Mouse (Mus musculus) neural tube, embryonic 15.5 days (tissue): ENCODE data around the gene Tdp1. TPM values are rescaled to one million over a fixed set of nuclear protein-coding genes. Genes with fewer than 3 reads are reported as not detected.

Experiments
- ATAC-seq: fragments of 200-750 bp; cut with Nextera tagmentation; 2 replicates; pipeline ENCODE4 v1.8.0; 2017; ENCODE audit warnings: mild to moderate bottlenecking, moderate TSS enrichment, moderate library complexity; ENCODE audit not compliant: low FRiP score
- H3K27ac ChIP-seq: fragments of 300-500 bp; sonication (generic); replicated peaks from 2 replicates; pipeline ENCODE4 v1.5.1; 2015; ENCODE audit warnings: mild to moderate bottlenecking, inconsistent platforms
- H3K27me3 ChIP-seq: fragments of 300-500 bp; sonication (generic); replicated peaks from 2 replicates; pipeline ENCODE4 v1.6.1; 2015; ENCODE audit warnings: inconsistent platforms
- H3K36me3 ChIP-seq: fragments of 300-500 bp; sonication (generic); 2 replicates; pipeline ENCODE4 v1.6.1; 2015; ENCODE audit warnings: inconsistent platforms
- H3K4me1 ChIP-seq: fragments of 300-500 bp; sonication (generic); 2 replicates; pipeline ENCODE4 v1.6.1; 2015; ENCODE audit warnings: inconsistent platforms
- H3K4me2 ChIP-seq: fragments of 300-500 bp; sonication (generic); 2 replicates; pipeline ENCODE4 v1.6.1; 2015; ENCODE audit warnings: inconsistent platforms, mild to moderate bottlenecking, moderate library complexity
- H3K4me3 ChIP-seq: fragments of 300-500 bp; sonication (generic); replicated peaks from 2 replicates; pipeline ENCODE4 v1.5.1; 2015; ENCODE audit warnings: mild to moderate bottlenecking, inconsistent platforms
- H3K9ac ChIP-seq: fragments of 300-500 bp; sonication (generic); replicated peaks from 2 replicates; pipeline ENCODE4 v1.6.1; 2015; ENCODE audit warnings: mild to moderate bottlenecking, inconsistent platforms
- H3K9me3 ChIP-seq: fragments of 300-500 bp; sonication (generic); replicated peaks from 2 replicates; pipeline ENCODE4 v1.6.1; 2016; ENCODE audit warnings: inconsistent platforms
- WGBS: fragments of 180-500 bp; shearing (Covaris S2); methylation state at CpG from one replicate; pipeline ENCODE4 v1.1.7; 2015; ENCODE audit warnings: mixed read lengths; 5-methylcytosine and 5-hydroxymethylcytosine counted together
- microRNA-seq: library from miRNA; unstranded; fragments of <30 nt; microRNA quantifications from one replicate; pipeline ENCODE4, GENCODE M21; 2017
- polyA plus RNA-seq: library from polyadenylated mRNA; unstranded; fragments of >200 nt; fragmentation: Nextera tagmentation; extraction: Ambion mirVana; gene quantifications from 2 replicates; pipeline ENCODE4 v1.2.1, GENCODE M21; 2015

Tdp1 gene
- polyA plus RNA-seq, 1 experiment from 2014 or later: 45.0 TPM

DNA sequence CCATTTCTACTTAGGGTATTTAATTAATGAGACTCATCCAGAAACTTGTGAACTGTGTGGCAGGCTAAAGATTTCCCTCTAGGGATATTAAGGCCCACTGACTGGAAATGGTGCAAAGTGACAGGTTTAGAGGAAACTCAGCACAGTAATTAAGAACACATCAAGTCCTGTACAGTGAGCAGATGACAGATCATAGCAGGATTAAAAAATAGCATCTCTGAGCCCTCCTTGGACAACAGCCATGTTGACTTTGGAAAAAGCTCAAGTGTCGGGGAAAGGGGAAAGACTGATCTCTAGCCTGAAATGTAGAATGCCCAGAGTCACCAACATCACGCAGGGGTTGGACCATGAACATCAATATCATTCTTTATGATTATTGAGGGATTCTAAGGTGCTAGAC, 103.8 kb downstream of the Tdp1 start:
- Histone ChIP-seq H3K36me3 (no peaks in the 10 kb centered on the region), H3K9ac (no peak overlapping the region), H3K9me3 (no peaks in the 10 kb centered on the region), H3K27me3 (no peaks in the 10 kb centered on the region), H3K27ac (no peak overlapping the region), H3K4me1 (no peaks in the 10 kb centered on the region), H3K4me2 (no peak overlapping the region), H3K4me3 (no peak overlapping the region)
- ATAC-seq: no peak
- 92% methylated on average over 2 of the region's 2 CpGs for WGBS

DNA sequence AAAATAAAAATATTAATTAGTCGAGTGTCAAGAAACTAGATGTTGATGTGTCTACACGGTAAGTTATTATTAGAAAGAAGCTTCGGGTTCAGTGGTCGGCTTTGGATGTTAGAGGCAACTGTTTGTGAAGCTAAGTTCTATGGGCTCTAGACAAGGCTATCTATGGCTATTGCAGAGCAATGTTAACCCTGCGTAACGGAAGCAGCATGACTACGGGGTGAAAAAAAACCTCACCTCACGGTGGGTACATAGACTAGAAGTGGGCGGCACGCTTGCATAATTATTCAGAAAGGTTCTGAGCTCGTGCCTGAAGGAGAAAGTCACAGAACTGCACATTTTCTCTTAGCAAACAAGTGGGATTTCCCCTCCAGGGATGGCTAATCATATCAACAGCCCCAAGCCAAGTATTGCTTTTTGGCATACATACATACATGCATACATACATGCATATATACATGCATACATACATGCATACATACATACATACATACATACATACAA, 108.1 kb downstream of the Tdp1 start:
- H3K36me3 ChIP-seq: no peaks in the 10 kb centered on the region
- no peak for ATAC-seq
- no peak overlapping the region for H3K27ac ChIP-seq
- no peaks in the 10 kb centered on the region for H3K9me3 ChIP-seq
- H3K4me1 ChIP-seq: no peaks in the 10 kb centered on the region
- H3K4me2 ChIP-seq: no peak overlapping the region
- H3K9ac ChIP-seq: no peak overlapping the region
- H3K4me3 ChIP-seq: no peak overlapping the region
- WGBS: 96% methylated on average over 11 of the region's 11 CpGs
- H3K27me3 ChIP-seq: no peaks in the 10 kb centered on the region

DNA sequence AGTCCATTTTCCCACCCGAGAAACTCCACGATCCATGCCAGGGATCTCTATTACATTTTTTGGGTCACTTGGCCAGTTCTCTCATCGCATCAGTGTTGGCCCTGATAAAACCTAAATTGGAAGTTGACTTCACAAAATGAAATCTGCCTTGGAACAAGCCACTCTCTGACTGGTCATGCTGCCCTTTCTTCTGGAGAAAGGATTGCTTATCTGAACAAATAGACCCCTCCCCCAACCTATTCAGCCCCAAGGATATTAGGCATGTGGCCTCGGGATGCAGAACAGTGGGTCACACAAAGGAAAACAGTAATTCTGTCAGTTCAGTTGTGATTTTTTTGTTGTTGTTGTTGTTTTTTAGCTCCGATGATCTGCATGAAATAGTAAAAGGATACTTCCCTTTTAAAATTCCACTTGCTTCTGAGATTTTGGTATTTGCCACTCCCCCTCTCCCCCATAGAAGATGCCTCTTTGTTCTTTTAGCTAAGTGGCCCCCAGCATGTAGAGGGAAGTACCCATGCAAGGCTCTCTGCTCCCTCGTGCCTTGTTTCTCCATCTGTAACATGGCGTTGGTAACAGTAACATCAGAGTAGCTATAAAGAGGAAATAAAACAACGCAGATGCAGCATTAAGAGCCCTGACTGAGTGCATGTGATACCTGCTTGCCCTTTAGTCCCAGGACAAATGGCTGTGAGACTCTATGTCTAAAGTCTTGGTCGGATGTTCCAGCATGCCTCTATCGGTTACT, 109.0 kb downstream of the Tdp1 start:
- no peak overlapping the region for H3K27ac ChIP-seq
- H3K4me2 ChIP-seq: no peak overlapping the region
- no peak overlapping the region for H3K9ac ChIP-seq
- no peaks in the 10 kb centered on the region for H3K27me3 ChIP-seq
- no peak overlapping the region for H3K4me3 ChIP-seq
- no peaks in the 10 kb centered on the region for H3K36me3 ChIP-seq
- WGBS: 70% methylated on average over 10 of the region's 10 CpGs
- H3K9me3 ChIP-seq: no peaks in the 10 kb centered on the region
- ATAC-seq: no peak
- no peaks in the 10 kb centered on the region for H3K4me1 ChIP-seq

DNA sequence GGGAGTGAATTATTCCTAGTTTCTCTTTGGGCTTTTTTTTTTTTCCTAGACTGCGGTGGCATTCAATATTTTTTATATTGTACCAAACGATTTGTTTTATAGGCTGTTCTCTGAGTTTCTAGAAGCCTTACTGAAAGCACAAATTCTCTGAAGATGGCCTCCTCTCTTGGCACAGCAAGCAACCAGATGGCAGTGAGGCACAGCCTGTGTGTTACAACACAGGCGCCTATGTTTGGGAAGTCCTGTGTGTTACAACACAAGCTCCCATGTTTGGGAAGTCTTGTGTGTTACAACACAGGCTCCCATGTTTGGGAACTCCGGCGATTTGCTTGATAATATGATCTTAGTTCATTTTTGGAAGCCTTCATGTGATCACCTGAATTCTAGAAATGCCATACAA, 111.6 kb downstream of the Tdp1 start:
- Histone ChIP-seq H3K36me3 (no peaks in the 10 kb centered on the region), H3K4me1 (no peaks in the 10 kb centered on the region), H3K9me3 (no peaks in the 10 kb centered on the region), H3K4me2 (no peak overlapping the region), H3K9ac (no peak overlapping the region), H3K27me3 (no peaks in the 10 kb centered on the region), H3K4me3 (no peak overlapping the region), H3K27ac (no peak overlapping the region)
- ATAC-seq: no peak
- 89% methylated on average over 5 of the region's 5 CpGs for WGBS

DNA sequence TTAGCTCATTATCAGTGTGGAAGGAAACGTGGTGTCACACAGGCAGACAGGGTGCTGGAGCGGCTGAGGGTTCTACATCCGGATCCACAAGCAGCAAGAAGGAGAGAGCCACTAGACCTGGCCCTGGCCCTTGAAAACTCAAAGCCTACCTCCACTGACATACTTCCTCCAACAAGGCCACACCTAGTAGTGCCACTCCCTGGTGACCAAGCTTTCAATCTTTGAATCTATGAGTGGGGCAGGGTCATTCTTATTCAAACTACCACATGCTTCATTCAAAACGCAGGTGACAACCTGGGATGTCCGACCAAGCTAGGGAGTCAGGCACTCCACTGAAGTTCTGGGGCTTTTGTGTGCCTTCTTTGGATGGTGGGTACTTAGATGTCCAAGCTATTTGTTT, 115.4 kb downstream of the Tdp1 start:
- H3K27ac ChIP-seq: no peak overlapping the region
- WGBS: 83% methylated on average over 5 of the region's 5 CpGs
- no peaks in the 10 kb centered on the region for H3K36me3 ChIP-seq
- no peaks in the 10 kb centered on the region for H3K27me3 ChIP-seq
- H3K4me1 ChIP-seq: no peaks in the 10 kb centered on the region; the same call in 1 of the 2 replicates
- H3K4me2 ChIP-seq: no peak overlapping the region
- no peak for ATAC-seq
- H3K9me3 ChIP-seq: no peaks in the 10 kb centered on the region
- H3K4me3 ChIP-seq: no peak overlapping the region
- H3K9ac ChIP-seq: no peak overlapping the region

DNA sequence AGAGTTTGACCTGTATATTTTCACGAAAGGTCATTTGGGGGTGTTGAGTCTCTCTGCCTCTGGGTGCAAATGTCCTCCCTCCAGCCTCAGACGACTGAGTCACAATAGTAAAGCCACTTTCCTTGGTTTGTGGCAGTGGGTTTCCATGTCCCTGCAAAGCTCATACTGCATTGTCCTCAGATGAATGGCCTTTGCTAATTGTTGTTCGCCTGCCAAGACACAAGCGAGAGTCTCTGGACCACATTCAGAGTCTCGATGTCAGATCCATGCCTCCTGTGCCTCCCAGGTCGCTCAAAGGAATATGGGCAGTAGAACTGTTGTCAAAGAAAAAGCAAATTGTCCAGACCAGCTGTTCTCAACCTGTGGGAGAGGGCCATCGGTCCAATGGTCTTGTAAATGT, 116.1 kb downstream of the Tdp1 start:
- Histone ChIP-seq H3K4me3 (no peak overlapping the region), H3K36me3 (no peaks in the 10 kb centered on the region), H3K27ac (no peak overlapping the region), H3K27me3 (no peaks in the 10 kb centered on the region), H3K4me2 (no peak overlapping the region), H3K9me3 (no peaks in the 10 kb centered on the region), H3K9ac (no peak overlapping the region), H3K4me1 (no peaks in the 10 kb centered on the region; the same call in 1 of the 2 replicates)
- ATAC-seq: no peak
- 74% methylated on average over 7 of the region's 7 CpGs for WGBS

DNA sequence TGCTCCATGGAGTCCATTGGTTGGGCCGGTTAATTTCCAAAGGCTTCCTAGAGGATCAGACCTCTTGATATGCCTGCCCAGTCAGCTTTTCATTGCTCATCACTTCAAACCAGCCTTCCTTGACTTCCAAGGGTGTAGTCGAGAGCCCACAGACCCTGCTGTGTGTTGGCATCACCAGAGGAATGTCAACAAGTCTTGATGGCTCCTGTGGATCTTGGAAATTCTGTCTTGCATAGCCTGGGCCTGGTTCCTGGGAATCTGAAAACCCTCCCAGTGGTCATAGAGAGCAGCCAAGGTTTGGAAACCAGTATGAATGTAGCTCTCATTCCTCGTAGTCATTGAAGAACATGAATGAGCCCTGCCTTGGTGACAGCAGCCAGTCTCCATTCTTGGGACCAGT, 116.9 kb downstream of the Tdp1 start:
- H3K4me1 ChIP-seq: no peaks in the 10 kb centered on the region; the same call in 1 of the 2 replicates
- H3K4me3 ChIP-seq: no peak overlapping the region
- H3K4me2 ChIP-seq: no peak overlapping the region
- 94% methylated on average over 3 of the region's 3 CpGs for WGBS
- ATAC-seq: no peak
- no peak overlapping the region for H3K9ac ChIP-seq
- no peaks in the 10 kb centered on the region for H3K9me3 ChIP-seq
- no peaks in the 10 kb centered on the region for H3K36me3 ChIP-seq
- H3K27me3 ChIP-seq: no peaks in the 10 kb centered on the region
- H3K27ac ChIP-seq: no peak overlapping the region

DNA sequence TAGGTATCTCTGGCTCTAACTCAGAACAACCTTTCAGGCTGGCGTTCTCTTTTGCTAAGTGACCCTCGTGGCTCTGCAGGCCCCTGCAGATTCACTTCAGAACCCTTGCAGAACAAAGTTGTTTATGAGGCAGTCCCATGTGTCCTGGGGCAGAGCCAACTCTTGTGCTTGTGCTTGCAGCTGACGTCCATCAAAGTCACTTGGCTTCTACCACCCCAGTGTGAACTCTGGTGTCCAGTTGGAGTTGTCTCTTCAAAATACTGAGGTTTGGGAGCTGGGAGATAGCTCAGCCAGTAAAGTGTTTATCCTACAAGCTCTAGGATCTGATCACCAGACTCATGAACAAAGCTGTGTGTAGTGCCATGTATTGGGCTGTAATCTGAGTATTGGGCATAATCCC, 117.6 kb downstream of the Tdp1 start:
- no peak overlapping the region for H3K4me3 ChIP-seq
- ATAC-seq: no peak
- WGBS: 79% methylated on average over 3 of the region's 3 CpGs
- H3K27ac ChIP-seq: no peak overlapping the region
- H3K9ac ChIP-seq: no peak overlapping the region
- no peaks in the 10 kb centered on the region; the same call in 1 of the 2 replicates for H3K4me1 ChIP-seq
- no peaks in the 10 kb centered on the region for H3K9me3 ChIP-seq
- H3K4me2 ChIP-seq: no peak overlapping the region
- no peaks in the 10 kb centered on the region for H3K27me3 ChIP-seq
- no peaks in the 10 kb centered on the region for H3K36me3 ChIP-seq

DNA sequence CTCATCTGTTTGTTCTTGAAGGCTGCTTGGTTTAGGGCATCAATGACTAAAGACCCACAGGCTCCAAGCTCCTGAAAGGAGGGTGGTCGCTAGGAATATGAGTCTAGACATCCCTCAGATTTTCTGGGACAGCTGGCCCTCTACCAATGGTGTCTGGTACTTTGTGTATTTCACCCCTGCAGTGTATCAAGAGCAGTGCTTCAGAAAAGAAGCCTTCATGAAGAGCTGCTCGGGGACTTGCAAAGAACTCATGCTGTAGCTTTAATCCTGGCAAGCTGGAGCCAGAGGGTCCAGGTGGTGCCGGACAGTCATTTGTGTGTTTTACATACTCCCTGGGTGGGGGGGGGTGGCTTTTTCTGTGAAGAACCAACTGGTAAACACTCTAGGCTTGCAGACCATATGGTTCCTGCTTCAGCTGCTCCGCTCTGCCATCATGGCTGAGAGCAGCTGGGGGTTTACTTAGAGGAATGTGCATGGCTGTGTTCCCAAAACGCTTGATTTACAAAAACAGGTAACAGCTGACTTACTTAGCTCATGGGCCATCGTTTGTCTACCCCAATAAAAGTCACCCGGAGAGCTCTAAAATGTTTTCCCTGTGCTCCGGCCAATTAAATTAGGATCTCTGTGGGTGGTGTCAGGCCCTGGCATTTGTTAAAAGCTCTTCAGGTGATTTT, 118.7 kb downstream of the Tdp1 start:
- Histone ChIP-seq H3K4me3 (no peak overlapping the region), H3K36me3 (no peaks in the 10 kb centered on the region), H3K4me2 (no peak overlapping the region), H3K4me1 (no peaks in the 10 kb centered on the region; the same call in 1 of the 2 replicates), H3K27ac (no peak overlapping the region), H3K9ac (no peak overlapping the region), H3K27me3 (no peaks in the 10 kb centered on the region), H3K9me3 (no peaks in the 10 kb centered on the region)
- WGBS: 31% methylated on average over 8 of the region's 8 CpGs
- no peak for ATAC-seq

Small RNA genes lying within 50 kb of the gene (microRNA-seq; reads per million reads assigned to microRNA genes)
- not detected for gene Gm23291

Other genes starting within 250 kb of the Tdp1 start
- gene Efcab11, start 78 bp upstream of the Tdp1 start, polyA plus RNA-seq: 2.5 and 4.1 TPM in 2 replicates
- 0.83 and 1.1 TPM in 2 replicates for gene Kcnk13, start 80.0 kb downstream of the Tdp1 start, polyA plus RNA-seq
- gene Psmc1, start 225.6 kb downstream of the Tdp1 start, polyA plus RNA-seq: 280 and 292 TPM in 2 replicates